Mouse (Mus musculus): ENCODE data around the gene Mfn2. TPM values are rescaled to one million over a fixed set of nuclear protein-coding genes. Genes with fewer than 3 reads are reported as not detected.

Gene Mfn2
- polyA plus RNA-seq, 1 experiment from 2014 or later = 144 TPM

DNA sequence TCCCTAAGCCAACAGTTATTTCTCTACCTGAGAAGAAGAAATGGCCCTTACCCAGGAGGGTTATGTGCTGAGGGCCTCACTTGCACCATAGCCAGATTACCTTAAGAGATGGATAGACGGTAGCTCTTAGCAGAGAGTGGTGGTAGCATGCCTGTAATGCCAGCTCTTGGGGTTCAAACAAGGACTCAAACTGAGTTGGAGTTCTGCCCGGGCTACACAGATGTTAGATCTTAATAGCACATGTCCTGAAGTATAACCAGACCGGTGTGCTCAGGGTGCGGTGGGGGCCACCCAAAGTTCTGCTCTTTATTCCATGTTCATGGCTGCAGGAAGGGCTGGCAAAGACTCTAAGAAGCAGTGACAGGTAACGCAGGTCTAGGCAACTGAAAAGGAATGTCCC, 5.0 kb upstream of the Mfn2 start:
- no peak for ATAC-seq (replicated peaks; ENCODE audit: insufficient number of reproducible peaks, insufficient read depth, low FRiP score, low read depth)
- H3K36me3 ChIP-seq = peaks cover 20% of the 10 kb centered on the region; the same call in 1 of the 2 replicates
- no peaks in the 10 kb centered on the region for H3K9me3 ChIP-seq (replicated peaks)
- no peak overlapping the region for H3K4me2 ChIP-seq
- H3K27me3 ChIP-seq = no peaks in the 10 kb centered on the region
- H3K4me3 ChIP-seq = no peak overlapping the region
- H3K27ac ChIP-seq = no peak overlapping the region
- no peak overlapping the region for H3K9ac ChIP-seq
- H3K4me1 ChIP-seq (replicated peaks) = peaks cover 4% of the 10 kb centered on the region
- WGBS = 83% methylated on average over 5 of the region's 5 CpGs

DNA sequence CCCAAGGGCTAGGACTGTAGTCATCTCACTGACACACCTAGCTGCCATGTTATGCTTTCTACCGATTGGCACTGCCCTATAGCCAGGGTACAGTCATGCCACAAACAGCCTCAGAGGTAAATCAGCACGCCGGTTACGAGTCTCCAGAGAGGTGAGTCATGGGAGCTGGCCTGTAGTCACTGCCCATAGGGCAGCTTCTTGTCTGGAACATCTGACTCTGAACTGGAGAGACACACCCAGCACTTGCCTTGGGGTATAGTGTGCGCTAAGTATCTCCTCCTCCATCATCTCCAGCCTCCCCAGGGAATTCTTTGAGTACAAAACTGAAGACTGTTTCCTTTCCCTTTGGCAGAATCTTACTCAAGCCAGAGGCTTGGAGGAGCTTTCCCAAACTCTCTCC, 1.7 kb upstream of the Mfn2 start:
- Histone ChIP-seq H3K9ac (no peak overlapping the region), H3K4me3 (no peak overlapping the region), H3K4me2 (no peak overlapping the region), H3K4me1 (replicated peaks) (peaks cover 26% of the 10 kb centered on the region), H3K9me3 (replicated peaks) (no peaks in the 10 kb centered on the region), H3K36me3 (peaks cover 23% of the 10 kb centered on the region; the same call in 1 of the 2 replicates), H3K27me3 (no peaks in the 10 kb centered on the region), H3K27ac (no peak overlapping the region)
- 72% methylated on average over 5 of the region's 5 CpGs for WGBS
- ATAC-seq (replicated peaks; ENCODE audit: insufficient number of reproducible peaks, insufficient read depth, low FRiP score, low read depth) = no peak

DNA sequence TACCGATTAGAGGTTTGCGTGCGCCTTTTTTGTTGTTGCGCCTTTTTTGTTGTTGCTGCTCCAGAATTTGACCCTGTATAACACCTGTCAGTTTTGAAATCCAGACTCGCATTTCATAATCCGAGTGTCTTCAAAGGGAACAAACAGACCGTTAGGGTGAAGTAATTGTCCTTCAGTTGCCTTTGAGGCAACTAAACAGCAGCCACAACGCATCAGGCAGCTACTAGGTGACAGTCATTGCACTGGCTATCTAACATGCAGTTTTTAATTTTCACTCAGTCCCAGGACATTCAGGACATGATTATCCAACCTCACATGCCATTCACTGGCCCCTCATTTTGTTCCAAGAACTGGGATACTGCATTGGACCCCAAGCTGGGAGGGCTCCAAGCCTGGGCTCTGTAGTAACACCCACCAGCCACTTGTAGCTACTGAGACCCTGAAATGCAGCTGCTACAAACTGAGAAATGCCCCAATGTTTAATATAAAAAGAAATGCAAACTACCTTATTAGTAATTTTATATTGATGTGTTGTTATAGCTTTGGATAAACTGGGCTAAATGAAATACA, 671 bp upstream of the Mfn2 start:
- H3K9me3 ChIP-seq (replicated peaks) = no peaks in the 10 kb centered on the region
- H3K36me3 ChIP-seq = peaks cover 19% of the 10 kb centered on the region; the same call in 1 of the 2 replicates
- peak; percentile 19; the same call in 1 of the 2 replicates for ATAC-seq (replicated peaks; ENCODE audit: insufficient number of reproducible peaks, insufficient read depth, low FRiP score, low read depth)
- H3K4me2 ChIP-seq = peak overlapping the region; percentile 63
- H3K27ac ChIP-seq = peak overlapping the region; percentile 92
- H3K9ac ChIP-seq = peak overlapping the region; percentile 49; the same call in 1 of the 2 replicates
- H3K4me1 ChIP-seq (replicated peaks) = peaks cover 37% of the 10 kb centered on the region
- 0% methylated on average over 8 of the region's 8 CpGs for WGBS
- H3K4me3 ChIP-seq = peak overlapping the region; percentile 92
- H3K27me3 ChIP-seq = no peaks in the 10 kb centered on the region

DNA sequence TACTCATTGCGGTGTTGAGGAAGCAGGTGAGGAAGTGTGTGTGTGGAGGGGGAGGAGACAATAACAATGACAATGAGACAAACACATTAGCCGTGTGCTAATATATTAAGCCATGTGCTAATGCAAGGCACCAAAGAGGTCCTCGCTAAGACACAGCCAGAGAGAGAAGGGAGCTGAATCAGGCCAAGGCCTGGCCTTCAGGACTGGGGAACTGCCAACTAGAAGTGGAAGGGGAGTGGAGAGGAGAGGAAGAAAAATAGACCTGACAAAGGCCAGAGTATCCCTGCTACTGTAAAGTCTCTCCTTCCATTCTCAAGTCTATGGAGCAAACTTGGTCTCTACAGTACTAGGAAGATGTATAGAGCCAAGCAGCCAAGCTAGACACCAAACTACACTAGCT, 903 bp downstream of the Mfn2 start:
- WGBS = 70% methylated on average over 3 of the region's 3 CpGs
- Histone ChIP-seq H3K4me2 (peak overlapping the region; percentile 74), H3K36me3 (peaks cover 31% of the 10 kb centered on the region), H3K4me3 (peak overlapping the region; percentile 92), H3K4me1 (replicated peaks) (peaks cover 51% of the 10 kb centered on the region), H3K27ac (peak overlapping the region; percentile 92), H3K9ac (peak overlapping the region; percentile 91), H3K27me3 (no peaks in the 10 kb centered on the region), H3K9me3 (replicated peaks) (no peaks in the 10 kb centered on the region)
- no peak for ATAC-seq (replicated peaks; ENCODE audit: insufficient number of reproducible peaks, insufficient read depth, low FRiP score, low read depth)

DNA sequence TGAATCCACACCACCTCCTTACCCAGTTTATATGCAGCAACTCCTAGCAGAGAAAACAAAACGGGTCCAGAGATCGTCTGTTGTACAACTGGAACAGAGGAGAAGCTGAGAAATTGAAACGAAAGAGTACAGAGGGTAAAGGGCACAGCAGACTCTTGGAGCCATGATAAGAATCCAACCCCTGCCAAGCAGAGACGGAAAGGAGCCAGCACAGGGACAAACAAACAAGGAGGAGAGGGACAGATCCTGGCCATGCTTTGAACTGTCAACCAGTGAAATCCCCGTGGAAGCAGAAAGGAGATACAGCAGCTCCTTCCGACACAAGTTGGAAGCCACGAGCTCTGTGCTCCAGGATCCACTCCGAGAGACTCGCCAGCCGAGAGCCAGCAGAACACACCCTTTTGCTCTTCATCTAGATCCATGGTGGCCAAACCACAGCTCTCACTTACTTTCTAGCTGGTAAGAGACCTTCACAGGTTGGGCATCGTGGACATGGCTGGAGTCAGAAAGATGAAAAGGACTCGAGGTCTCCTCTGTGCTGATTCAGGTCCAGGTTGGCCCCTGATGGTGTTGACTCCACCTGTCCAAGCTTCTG, 1.5 kb downstream of the Mfn2 start:
- H3K9me3 ChIP-seq (replicated peaks) = no peaks in the 10 kb centered on the region
- no peak for ATAC-seq (replicated peaks; ENCODE audit: insufficient number of reproducible peaks, insufficient read depth, low FRiP score, low read depth)
- peaks cover 37% of the 10 kb centered on the region for H3K36me3 ChIP-seq
- H3K4me2 ChIP-seq = peak overlapping the region; percentile 74
- H3K9ac ChIP-seq = 0 out of 2 replicates have a peak overlapping the region, but pooled peaks have one; percentile 91
- 84% methylated on average over 12 of the region's 12 CpGs for WGBS
- peak overlapping the region; percentile 92 for H3K4me3 ChIP-seq
- H3K27ac ChIP-seq = no peak overlapping the region
- H3K4me1 ChIP-seq (replicated peaks) = peaks cover 56% of the 10 kb centered on the region
- no peaks in the 10 kb centered on the region for H3K27me3 ChIP-seq

DNA sequence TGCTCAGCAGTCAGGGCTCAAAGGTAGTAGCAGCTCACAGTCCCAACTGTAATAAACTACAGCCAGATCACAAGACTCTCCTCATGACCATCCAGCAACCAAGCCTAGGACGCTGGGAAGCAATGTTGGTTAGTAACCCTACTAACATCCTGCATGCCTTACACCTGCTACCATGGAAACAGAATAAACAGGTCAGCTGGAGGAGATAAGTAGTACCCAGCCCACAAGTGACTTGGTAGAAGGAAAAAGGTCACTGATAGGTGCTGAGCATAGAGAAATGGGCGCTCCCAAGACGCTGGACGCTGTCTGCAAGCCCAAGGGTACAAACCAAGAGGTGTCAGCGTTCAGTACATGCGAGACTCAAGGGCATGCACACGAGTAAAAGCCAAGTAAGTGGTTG, 4.1 kb downstream of the Mfn2 start:
- Histone ChIP-seq H3K4me2 (peak overlapping the region; percentile 17), H3K4me3 (no peak overlapping the region), H3K27me3 (no peaks in the 10 kb centered on the region), H3K9ac (no peak overlapping the region; the same call in 1 of the 2 replicates), H3K36me3 (peaks cover 50% of the 10 kb centered on the region), H3K27ac (peak overlapping the region; percentile 96), H3K4me1 (replicated peaks) (peaks cover 79% of the 10 kb centered on the region), H3K9me3 (replicated peaks) (no peaks in the 10 kb centered on the region)
- WGBS = 49% methylated on average over 7 of the region's 7 CpGs
- ATAC-seq (replicated peaks; ENCODE audit: insufficient number of reproducible peaks, insufficient read depth, low FRiP score, low read depth) = no peak

DNA sequence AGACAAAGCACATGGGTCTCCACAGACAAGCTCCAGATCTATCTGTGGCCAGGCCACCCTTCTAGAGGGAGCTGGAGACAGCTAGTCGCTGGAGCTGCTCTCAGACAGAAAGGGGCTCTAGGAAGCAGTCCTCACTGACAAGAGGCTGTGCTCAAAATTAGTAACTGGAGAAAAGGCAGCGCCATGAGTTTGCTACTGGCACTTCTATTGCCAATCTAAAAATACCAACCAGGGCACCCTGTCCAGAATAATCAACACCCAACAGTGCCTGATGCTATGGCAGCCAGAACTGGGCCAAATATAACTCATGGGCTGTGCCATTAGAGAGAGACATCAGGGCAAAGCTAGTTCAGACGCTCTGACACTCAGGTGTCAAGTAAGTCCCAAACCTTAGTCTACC, 7.2 kb downstream of the Mfn2 start:
- Histone ChIP-seq H3K36me3 (peaks cover 59% of the 10 kb centered on the region), H3K9me3 (replicated peaks) (no peaks in the 10 kb centered on the region), H3K27me3 (no peaks in the 10 kb centered on the region), H3K27ac (peak overlapping the region; percentile 96), H3K4me3 (no peak overlapping the region), H3K4me2 (peak overlapping the region; percentile 42), H3K9ac (no peak overlapping the region; the same call in 1 of the 2 replicates), H3K4me1 (replicated peaks) (peaks cover 61% of the 10 kb centered on the region)
- ATAC-seq (replicated peaks; ENCODE audit: insufficient number of reproducible peaks, insufficient read depth, low FRiP score, low read depth) = peak; percentile 83
- WGBS = 51% methylated on average over 3 of the region's 3 CpGs

DNA sequence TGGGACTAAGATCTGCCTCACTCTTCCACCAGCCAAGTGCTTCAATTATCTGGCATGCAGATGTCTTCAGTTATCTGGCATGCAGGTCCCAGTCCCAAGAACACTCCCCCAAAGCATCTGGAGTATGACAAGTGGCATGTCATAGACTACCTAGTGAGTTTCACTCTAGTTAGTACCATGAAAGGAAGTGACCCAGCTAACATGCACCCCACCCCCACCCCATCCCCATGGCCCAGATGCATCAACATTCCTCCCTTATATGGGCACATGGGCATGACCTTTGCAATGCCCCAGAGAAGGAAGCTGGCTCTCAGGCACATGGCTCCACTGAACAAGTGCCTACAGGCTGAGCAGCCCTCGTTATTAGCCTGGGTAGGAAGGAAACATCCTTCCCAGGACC, 8.1 kb downstream of the Mfn2 start:
- WGBS = 30% methylated on average over 1 of the region's 1 CpGs
- Histone ChIP-seq H3K4me3 (no peak overlapping the region), H3K36me3 (peaks cover 59% of the 10 kb centered on the region), H3K9ac (no peak overlapping the region), H3K27me3 (no peaks in the 10 kb centered on the region), H3K4me2 (no peak overlapping the region), H3K9me3 (replicated peaks) (no peaks in the 10 kb centered on the region), H3K27ac (peak overlapping the region; percentile 96), H3K4me1 (replicated peaks) (peaks cover 54% of the 10 kb centered on the region)
- peak; percentile 60 for ATAC-seq (replicated peaks; ENCODE audit: insufficient number of reproducible peaks, insufficient read depth, low FRiP score, low read depth)

DNA sequence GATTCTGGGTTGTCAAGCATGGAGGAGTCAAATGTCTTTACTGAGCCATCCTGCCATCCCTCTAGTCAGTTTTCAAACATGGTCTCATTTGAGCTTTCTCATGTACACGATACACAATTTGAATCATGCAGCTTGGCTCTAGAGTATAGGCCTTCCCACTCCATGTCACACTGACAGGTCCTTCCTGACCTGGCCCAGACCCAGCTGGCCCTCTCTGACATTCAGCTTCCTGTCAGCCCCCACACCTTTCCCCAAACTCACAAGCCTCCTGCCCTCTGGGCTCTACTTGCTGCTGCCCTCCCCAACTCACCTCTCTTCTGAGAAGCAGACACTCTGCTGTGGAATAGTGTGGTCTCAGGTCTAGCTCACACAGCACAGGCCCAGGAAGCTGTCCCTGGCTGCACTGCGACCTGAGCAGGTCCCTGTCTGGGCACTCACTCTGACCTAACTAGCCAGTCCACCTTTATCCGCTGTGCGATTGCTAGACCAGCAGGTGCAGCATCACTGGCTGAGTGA, 8.6 kb downstream of the Mfn2 start:
- Histone ChIP-seq H3K36me3 (peaks cover 64% of the 10 kb centered on the region), H3K4me2 (no peak overlapping the region), H3K9ac (peak overlapping the region; percentile 31; the same call in 1 of the 2 replicates), H3K27me3 (no peaks in the 10 kb centered on the region), H3K27ac (peak overlapping the region; percentile 96), H3K4me1 (replicated peaks) (peaks cover 53% of the 10 kb centered on the region), H3K9me3 (replicated peaks) (no peaks in the 10 kb centered on the region), H3K4me3 (no peak overlapping the region)
- WGBS = 71% methylated on average over 4 of the region's 4 CpGs
- ATAC-seq (replicated peaks; ENCODE audit: insufficient number of reproducible peaks, insufficient read depth, low FRiP score, low read depth) = no peak

DNA sequence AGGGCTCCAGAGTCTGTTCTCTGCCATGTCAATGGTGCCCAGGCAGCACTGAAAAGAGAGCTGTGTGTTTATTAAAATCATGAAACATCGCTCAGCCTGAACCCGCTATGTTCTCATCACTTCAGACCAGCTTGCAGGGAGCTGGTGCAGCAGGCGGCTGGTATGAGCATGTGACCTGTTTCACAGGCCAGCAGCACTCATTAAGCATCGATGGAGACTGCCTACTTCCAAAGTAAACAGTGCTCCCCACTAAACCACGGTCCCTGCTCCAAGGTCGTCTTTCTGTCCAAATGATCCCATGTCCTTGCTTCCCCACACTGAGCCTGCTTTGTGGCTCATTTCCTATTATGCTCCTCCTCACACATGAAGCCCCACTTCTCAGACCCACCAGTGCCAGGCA, 14.2 kb downstream of the Mfn2 start:
- H3K4me1 ChIP-seq (replicated peaks) = peaks cover 9% of the 10 kb centered on the region
- ATAC-seq (replicated peaks; ENCODE audit: insufficient number of reproducible peaks, insufficient read depth, low FRiP score, low read depth) = no peak; the same call in 1 of the 2 replicates
- H3K36me3 ChIP-seq = peaks cover 84% of the 10 kb centered on the region
- H3K4me2 ChIP-seq = no peak overlapping the region
- no peak overlapping the region for H3K9ac ChIP-seq
- H3K27me3 ChIP-seq = no peaks in the 10 kb centered on the region
- no peaks in the 10 kb centered on the region for H3K9me3 ChIP-seq (replicated peaks)
- WGBS = 67% methylated on average over 6 of the region's 6 CpGs
- H3K27ac ChIP-seq = 0 out of 2 replicates have a peak overlapping the region, but pooled peaks have one; percentile 38
- H3K4me3 ChIP-seq = no peak overlapping the region

DNA sequence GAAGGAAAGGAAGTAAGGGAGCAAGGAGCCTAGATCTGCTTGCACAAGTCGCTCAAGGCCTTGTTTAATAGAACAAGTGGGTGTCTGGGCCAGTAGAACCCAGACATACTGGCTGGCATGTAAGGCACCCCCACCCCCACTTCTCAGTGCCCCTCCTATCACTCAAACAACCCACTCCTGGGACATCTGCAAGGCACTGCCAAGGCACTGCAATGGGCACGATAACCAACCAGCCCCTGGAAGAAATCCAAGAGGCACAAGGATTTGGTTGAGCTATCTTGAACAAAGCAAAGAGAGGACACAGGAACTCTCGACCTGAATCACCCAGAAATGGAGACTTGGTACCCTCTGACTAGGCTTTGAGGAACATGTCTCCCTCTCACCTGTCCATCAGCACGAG, 16.3 kb downstream of the Mfn2 start:
- 90% methylated on average over 4 of the region's 4 CpGs for WGBS

More for the DNA sequence above, 16.3 kb downstream of the Mfn2 start:
- Histone ChIP-seq H3K9ac (no peak overlapping the region), H3K4me1 (replicated peaks) (peaks cover 8% of the 10 kb centered on the region), H3K27ac (no peak overlapping the region), H3K36me3 (peaks cover 88% of the 10 kb centered on the region), H3K9me3 (replicated peaks) (no peaks in the 10 kb centered on the region), H3K4me2 (no peak overlapping the region), H3K4me3 (no peak overlapping the region), H3K27me3 (no peaks in the 10 kb centered on the region)
- ATAC-seq (replicated peaks; ENCODE audit: insufficient number of reproducible peaks, insufficient read depth, low FRiP score, low read depth) = no peak

Measured in heart, embryonic 15.5 days (tissue).